Mouse (Mus musculus) layer of hippocampus, adult 8-10 months (tissue): Measurements from ENCODE around the gene Poc1a. TPM values are rescaled to one million over a fixed set of nuclear protein-coding genes. Genes with fewer than 3 reads are reported as not detected.

Experiments used
- DNase-seq, 2 experiments: peaks; one replicate each; pipeline ENCODE4 v3.0.0; 2022; ENCODE audit warnings: low spot score in 2 of 2
- total RNA-seq, 4 experiments: library from RNA; stranded (reverse); gene quantifications; 2 replicates each; pipeline ENCODE4 v1.2.4; 2022

Gene Poc1a
- 10 to 100 TPM; 14.7 to 17.7 (median 16.2) TPM for total RNA-seq

DNA sequence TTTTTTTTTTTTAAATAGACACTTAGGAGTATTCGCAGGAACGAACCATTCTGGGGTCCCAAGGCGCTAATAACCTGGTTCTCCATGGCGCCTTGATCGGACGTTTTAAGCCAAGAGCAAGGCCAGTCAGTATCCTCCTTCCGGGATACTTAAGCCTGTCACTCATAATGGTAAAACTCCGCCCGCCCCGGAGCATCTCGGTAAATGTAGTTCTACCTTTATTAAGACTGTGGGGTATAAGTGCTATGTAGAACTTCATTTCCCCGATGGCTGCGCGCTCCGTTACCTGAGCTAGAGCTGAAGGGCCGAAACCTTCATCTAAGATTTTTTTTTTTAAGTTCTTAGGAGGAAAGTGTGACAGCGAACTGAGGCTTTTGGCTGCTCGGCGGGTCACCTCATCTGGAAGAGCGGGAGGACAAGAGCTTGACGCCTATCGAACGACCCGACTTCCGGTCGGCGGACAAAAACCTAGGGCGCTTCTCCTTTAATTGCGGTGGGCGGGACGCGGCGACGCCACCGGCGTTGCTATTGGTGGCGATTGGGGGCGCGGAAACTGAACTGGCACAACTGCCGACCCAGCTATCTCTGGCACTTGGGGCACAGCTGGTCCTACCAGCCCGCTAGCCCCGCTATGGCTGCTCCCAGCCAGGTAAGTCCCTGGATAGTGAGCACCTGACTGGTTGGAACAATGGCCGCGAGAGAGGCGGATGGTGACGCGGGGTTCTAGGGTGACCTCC, at the start of gene Poc1a:
Gene Poc1a (plus strand): TSS at position 254 of the 737 bp plus-strand sequence.
- DNase-seq: peak; percentile 93 to 94

DNA sequence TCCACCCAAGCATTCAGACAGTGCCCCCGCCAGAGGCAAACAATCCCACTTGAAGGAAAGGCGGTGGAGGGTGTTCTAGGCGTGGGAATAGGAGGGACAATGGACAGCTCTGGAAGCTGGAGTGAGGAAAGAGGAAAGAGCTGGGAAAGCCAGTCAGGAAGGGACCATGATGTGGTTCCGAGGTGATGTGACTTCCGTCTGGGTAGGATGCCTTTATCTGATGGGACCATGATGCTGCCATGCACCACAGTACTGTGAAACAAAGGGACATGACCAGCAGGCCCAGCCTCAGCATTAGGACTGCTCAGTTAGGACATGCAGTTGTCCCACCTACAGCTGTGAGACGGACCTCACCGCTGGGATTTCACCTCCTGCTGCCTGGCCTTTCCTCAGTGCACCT, 49.6 kb upstream of the Poc1a start:
- DNase-seq: no peak

- DNase-seq: no peak
Observed at GRCm38 (mm10) chr9:106231816-106232215, 49.0 kb upstream of the Poc1a start.

GRCm38 (mm10) chr9:106232956-106233355, 47.9 kb upstream of the Poc1a start:
- DNase-seq: no peak

- no peak for DNase-seq
Observed at GRCm38 (mm10) chr9:106233953-106234352, 46.9 kb upstream of the Poc1a start.

- no peak for DNase-seq
Observed at GRCm38 (mm10) chr9:106235194-106235830, 45.5 kb upstream of the Poc1a start.

GRCm38 (mm10) chr9:106236156-106236817, 44.6 kb upstream of the Poc1a start:
- no peak for DNase-seq

DNA sequence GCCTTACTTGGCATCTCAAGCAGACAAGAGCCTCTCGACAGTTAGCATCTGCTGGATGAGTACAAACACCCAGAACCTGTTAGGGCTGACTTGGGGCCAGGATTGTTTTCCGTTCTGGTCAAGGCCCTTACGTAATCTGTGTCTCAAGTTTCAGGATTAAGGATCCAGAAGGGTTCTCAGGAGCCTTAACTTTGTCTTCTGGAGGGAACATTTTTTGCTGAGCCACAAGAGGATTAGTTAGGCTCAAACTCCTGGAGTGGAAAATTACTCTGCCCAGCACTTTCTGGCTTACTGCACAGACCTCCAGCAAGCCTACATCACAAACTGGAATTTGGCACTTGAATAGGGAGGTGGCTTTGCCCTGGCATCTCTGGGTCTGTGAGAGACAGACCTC, 44.0 kb upstream of the Poc1a start:
- no peak for DNase-seq

GRCm38 (mm10) chr9:106237401-106237800, 43.5 kb upstream of the Poc1a start:
- no peak for DNase-seq

DNA sequence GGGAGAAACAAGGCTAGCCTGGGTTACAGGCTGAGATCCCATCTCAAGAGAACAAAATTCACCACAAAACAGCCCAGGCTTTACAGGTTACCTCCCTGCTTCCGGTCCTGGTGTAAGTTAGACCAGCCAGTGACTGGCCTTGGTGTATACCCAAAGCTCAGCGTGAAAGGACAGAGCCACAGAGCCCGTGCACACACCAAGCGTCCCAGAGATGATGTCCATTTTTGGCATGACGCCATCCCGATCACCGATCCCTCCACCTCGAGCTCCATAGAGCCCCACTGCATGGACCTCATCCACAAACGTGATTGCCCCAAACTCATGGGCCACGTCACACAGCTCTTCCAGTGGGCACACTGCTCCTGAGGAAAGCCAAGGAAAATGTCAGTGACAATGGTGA, 43.0 kb upstream of the Poc1a start:
- DNase-seq: no peak

- no peak for DNase-seq
Observed at GRCm38 (mm10) chr9:106241541-106242164, 39.2 kb upstream of the Poc1a start.

- no peak for DNase-seq
Observed at GRCm38 (mm10) chr9:106242813-106243488, 37.9 kb upstream of the Poc1a start.

DNA sequence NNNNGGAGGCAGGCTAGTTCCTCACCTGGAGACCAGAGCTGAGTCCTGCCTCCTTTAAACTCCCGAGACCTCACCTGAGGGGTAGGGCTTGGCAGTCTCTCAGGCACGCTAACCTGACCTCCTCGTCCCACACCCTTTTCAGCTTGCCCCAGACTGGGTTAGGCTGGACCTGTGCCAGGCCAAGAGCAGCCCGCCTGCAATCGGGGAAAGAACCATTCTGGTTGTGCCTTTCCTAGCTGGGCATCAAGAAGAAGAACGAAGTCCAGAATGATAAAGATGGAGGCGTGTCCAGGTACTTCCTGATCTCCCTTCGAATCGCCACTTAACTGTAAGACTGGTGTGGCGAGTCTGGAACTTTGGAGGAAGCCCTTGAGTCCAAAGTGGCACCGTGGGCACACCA, 31.3 kb upstream of the Poc1a start:
- DNase-seq: no peak

DNA sequence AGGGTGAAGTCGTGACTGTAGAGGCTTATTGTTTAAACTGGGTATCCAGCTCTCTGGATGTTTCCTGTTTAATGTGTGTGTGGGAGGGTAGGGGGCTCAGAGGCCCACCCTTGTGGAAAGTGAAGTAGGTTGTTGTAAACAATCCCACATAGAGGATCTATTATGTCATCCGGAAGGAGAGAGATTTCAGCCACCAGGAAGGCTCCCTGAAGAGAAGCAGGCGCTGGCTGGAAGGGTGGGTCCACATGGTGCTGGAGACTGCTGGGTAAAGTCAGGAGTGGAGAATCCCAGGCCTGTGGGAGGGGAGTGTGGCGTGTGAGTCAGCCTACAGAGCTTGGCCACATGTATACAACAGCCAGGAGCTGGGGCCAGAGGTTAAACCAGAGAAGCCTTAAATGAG, 30.6 kb upstream of the Poc1a start:
- no peak for DNase-seq

GRCm38 (mm10) chr9:106251066-106251465, 29.8 kb upstream of the Poc1a start:
- no peak for DNase-seq

DNA sequence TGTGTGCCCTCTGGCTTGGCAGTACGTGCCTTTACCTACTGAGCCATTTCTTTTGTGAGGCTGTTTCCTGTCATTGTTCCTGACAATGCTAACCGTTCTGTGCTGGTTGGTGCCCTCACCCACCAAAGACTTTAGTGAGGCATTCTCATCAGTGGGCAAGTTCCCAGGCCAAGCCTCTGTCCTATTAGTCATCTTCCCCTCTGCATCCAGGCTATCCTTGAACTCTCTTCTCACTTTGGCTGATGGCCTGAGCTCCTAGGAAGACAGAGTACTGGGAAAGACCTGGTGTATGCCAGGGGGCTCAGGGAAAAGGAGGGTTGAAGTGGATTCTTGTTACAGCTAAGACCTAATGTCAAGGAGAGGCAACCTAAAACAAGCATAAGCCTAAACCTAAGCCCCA, 26.9 kb upstream of the Poc1a start:
- no peak for DNase-seq

DNA sequence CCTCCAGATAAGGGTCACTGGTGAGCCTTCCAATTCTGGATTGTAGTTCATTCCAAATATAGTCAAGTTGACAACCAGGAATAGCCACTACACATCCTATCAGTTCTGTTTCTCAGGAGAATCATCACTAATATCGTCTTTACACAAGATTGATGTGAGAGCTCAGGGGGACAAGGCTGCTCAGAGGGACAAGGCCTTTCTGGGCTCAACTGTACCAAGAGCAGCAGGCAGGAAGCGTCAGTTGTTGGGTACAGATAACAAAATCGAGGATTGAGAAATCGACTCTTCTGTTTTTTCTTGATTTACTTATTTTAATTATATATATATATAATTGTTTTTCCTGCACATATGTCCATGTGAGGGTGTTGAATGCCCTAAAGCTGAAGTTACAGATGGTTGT, 22.4 kb upstream of the Poc1a start:
- no peak for DNase-seq

DNA sequence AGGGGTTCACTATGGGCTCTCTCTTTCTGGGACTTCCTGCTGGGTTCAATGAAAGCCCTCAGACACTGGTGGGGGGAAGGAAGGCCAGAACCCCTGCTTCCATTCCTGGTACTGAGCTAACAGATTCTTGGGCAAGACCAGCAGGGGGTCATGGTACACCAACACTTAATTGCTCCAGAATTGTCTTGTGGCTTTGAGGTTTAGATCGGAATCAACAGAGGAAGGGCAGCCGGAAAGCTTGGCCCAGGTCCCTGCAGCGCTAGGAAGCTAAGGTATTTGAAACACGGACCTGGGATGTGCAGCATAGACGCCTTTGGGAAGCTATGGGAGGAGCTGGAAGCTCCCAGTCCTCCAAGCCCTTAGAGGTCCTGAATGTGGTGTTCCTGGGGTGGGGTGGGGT, 21.9 kb upstream of the Poc1a start:
- DNase-seq: no peak

- no peak for DNase-seq
Observed at GRCm38 (mm10) chr9:106261058-106261457, 19.8 kb upstream of the Poc1a start.

DNA sequence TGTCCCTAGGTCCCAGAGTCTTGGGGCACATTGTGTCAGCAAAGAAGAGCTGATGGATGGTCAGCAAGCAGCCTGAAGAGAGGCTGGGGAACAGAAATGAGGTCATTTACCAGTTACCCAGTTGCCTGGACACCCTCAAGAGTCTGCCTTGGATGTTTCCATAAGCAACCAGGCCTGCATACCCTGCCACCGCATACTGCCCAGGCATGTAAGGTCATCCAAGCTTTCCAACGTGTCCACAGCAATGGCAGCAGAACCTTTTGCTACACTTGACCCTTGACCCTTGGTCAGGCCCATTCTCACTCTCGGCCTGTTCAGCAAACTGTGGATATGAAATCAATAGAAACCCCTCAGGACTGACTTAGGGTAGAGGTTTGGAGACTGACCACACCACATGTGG, 19.4 kb upstream of the Poc1a start:
- DNase-seq: no peak

DNA sequence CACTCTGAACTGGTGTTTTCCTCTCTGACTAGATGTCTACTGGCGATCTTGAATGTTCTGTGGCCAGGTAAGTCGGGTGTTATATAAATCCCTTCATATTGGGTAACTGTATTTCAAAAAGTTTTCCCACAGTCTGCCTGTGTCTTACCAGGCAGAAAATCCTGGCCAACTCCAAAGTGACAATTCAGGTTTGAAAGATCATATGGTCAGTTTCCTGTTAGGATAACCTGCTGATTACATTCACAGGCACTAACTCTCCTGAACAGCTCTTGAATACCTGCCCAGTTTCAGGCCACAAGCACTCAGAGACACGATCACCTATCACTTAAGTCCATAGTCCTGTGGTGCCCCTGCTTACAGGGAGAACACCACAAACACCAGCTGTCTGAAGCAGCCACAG, 18.8 kb upstream of the Poc1a start:
- DNase-seq: no peak
